Mouse (Mus musculus) adrenal gland, postnatal 4 days (tissue): Measurements from ENCODE around the gene Rmdn3. TPM values are rescaled to one million over a fixed set of nuclear protein-coding genes. Genes with fewer than 3 reads are reported as not detected.

ENCODE experiments used
- DNase-seq, 2 experiments: peaks; one replicate each; pipeline ENCODE4 v3.0.0; 2021 to 2022; ENCODE audit warnings: low spot score in 2 of 2, mixed read lengths in 2 of 2
- total RNA-seq, 2 experiments: library from RNA; stranded (reverse); gene quantifications; 2 replicates each; pipeline ENCODE4 v1.2.3; 2021

Gene Rmdn3
- total RNA-seq, 2 experiments from 2014 or later = 40.5 to 42.5 TPM

DNA sequence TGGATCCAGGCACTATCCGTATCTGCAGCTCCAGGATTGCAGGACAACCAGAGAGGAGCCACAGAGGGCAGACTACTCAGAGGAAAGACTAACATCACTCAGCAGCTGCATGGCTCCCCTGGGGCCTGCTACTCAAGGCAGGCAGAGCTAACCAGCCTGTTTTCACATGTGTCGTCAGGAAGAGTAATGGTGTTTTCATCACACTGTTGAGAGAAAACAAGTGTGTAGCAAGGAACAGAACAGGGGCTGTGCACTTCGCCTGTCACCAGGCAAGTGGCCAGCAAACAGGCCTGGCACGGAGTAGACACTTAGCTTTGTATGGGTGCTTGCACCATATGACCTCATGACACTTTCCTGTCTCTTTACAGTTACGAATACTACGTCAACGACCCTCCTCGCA is 14.7 kb upstream of the Rmdn3 start:
- no peak for DNase-seq

DNA sequence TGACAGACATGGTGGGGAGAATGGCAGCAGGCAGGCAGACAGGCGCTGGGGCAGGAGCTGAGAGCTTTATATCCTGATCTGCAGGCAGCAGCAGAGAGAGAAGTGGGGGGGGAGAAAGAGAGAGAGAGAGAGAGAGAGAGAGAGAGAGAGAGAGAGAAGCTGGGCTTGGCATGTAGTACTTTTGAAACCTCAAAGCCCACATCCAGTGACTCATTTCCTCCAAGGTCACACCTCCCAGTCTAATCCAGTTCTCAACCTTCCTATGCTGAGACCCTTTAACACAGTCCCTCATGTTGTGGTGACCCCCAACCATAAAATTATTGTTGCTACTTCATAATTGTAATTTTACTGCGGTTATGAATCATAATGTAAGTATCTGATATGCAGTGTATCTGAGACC is 13.4 kb upstream of the Rmdn3 start:
- no peak for DNase-seq

GRCm38 (mm10) chr2:119167866-119168256 is 11.0 kb upstream of the Rmdn3 start:
- DNase-seq = no peak

DNA sequence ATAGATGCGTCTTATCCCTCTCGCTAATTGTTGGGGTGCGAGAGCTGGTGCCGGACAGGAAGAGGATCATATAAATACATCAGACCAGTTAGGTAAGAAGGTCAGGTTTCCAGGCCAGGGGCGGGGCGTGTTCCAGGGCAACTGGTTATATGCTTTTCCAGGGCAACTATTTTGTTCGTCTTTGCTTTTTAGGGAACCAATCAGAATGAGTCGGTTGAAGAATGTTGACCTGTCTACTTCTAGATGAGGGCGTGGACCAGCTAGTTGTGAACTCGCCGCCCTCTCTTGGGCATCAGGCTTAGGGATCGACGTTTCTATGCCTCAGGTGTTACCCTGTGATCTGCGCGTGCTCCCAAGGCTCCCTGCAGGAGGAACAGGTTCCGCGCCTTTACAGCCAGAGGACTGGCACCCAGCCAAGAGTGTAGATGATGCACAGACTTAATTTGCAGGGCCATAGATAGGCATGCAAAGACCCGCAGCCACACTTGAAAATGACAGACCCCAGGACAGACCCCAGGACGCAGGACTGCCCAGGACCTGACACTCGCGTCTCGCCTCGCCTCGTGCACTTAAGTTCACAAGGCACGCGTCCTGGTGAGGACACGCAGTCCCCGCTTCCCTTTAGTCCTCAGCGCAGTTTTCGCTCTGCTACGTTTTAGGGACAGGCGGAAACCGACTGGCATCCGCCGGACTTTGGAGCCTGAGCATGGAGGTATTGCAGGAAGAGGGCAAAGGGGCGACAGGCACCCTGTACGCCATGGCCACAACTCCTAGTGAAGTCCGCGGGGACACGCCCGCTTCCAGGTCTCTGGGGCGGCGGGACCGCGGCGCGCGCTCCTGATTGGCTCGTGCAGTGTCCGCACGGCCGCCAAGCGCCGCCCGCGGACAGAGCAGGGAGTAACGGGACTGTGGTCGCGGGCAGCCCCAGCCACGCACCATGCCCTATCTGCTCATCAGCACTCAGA is 10.3 kb upstream of the Rmdn3 start, which contains the start of gene Gchfr:
Gchfr (plus strand) TSS at position 873 of the 965 bp plus-strand sequence.
- peak; percentile 22 to 47 for DNase-seq

- DNase-seq = no peak
Observed at GRCm38 (mm10) chr2:119165401-119165800, 8.6 kb upstream of the Rmdn3 start.

DNA sequence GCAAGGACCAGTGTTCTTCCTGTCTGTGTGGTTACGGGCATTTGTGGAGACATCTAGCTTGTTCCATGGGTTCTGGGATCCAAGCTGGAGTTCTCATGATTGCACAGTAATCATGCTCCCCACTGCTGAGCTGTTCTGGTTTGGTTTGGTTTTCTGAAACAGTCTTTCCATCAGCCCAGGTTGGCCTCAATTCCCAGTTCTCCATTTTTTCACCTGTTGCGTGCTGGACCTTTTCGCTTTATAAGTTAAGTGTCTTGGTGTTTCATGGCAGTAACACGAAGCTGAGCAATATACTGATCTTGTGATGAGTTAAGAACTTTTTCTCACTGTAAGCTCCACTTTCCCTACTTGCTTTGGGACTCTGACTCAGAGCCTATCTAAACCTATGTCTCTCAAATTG is 7.2 kb upstream of the Rmdn3 start:
- DNase-seq = no peak

DNA sequence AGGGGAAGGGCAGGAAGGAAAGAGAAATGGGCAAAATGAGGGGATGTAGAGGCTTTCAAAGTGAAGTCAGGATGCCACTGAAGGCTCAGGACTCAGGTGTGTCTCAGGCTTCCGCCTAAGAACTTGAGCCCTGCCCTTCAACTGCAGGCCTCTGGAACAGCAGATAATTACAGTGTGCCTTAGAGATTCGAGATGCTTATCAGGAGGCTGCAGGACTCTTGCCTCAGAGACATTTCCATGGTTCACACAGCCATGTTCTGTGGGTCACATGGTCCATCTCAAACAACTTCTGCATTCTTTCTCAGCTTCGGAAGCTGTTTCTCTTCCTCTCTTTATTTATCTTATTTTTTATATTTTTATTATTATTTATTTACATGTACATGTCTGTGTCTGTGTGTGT is 6.3 kb upstream of the Rmdn3 start:
- no peak for DNase-seq

DNA sequence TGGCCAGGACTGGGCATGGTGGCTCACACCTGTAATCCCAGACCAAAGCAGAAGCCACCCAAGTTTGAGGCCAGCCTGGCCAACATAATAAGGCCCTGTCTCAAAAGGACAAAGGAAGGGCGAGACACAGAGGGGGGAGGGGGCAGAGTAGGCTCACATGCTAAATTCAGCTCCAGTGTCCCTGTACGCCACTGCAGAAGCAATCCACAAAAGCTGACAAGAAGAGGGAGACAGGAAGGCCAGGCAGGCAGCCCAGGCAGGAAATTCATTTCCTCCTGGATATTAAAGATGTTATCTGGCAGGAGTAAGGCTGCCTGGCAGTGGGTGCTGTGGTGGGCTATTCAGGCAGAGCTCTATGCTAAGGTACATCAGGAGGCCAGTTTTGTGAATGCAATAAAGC is 4.4 kb upstream of the Rmdn3 start:
- no peak for DNase-seq

GRCm38 (mm10) chr2:119157836-119158235 is 1.0 kb upstream of the Rmdn3 start:
- DNase-seq = no peak

- peak in 1 of 2 experiments; percentile 18 for DNase-seq
Observed at GRCm38 (mm10) chr2:119156081-119156680, 653 bp downstream of the Rmdn3 start.

- DNase-seq = no peak
Observed at GRCm38 (mm10) chr2:119155388-119155787, 1.4 kb downstream of the Rmdn3 start.

GRCm38 (mm10) chr2:119154683-119155082 is 2.2 kb downstream of the Rmdn3 start:
- no peak for DNase-seq

GRCm38 (mm10) chr2:119152255-119152654 is 4.6 kb downstream of the Rmdn3 start:
- DNase-seq = no peak

- DNase-seq = no peak
Observed at GRCm38 (mm10) chr2:119147775-119148174, 9.1 kb downstream of the Rmdn3 start.

DNA sequence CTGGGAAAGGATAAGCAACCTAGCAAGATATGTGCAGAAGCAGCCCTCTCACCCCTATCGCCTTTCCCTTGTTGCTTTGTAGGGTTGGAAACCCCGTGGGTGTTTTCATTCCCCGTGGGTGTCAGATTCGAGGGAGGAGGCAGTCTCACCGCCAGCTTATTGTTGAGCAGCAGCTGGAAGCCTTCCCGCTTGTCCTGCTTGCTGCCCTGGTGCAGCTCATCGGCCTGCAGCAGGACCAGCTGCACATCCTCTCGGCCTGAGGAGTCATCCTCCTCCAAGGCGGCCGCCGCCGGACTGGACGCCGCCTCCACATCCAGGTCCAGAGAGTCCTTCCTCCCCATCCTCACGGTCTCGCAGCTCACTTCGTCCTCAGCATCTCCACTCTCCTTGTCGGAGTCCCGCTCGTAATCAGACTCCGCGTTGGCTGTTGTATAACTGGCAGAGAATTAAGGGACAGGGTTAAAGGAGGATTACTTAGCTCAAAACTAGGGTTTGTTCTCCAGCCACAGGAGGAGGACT is 9.6 kb downstream of the Rmdn3 start:
- DNase-seq = no peak

GRCm38 (mm10) chr2:119146435-119146834 is 10.4 kb downstream of the Rmdn3 start:
- DNase-seq = no peak

DNA sequence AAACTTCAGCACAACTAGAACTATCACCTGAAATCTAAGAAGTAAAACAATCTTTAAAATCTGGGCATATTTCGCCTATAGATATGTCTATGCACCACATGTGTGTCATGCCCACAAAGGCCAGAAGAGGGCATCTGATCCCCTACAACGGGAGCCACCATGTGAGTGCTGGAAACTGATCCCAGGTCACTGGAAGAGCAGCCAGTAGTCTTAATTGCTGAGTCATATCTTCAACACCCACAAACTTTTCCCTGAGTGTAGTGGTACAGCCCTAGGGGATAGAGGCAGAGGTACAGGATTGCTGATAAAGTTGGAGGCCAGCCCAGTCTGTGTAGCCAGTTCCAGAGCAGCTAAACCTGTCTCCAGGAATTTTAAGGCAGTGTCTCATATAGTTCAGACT is 11.6 kb downstream of the Rmdn3 start:
- no peak for DNase-seq

DNA sequence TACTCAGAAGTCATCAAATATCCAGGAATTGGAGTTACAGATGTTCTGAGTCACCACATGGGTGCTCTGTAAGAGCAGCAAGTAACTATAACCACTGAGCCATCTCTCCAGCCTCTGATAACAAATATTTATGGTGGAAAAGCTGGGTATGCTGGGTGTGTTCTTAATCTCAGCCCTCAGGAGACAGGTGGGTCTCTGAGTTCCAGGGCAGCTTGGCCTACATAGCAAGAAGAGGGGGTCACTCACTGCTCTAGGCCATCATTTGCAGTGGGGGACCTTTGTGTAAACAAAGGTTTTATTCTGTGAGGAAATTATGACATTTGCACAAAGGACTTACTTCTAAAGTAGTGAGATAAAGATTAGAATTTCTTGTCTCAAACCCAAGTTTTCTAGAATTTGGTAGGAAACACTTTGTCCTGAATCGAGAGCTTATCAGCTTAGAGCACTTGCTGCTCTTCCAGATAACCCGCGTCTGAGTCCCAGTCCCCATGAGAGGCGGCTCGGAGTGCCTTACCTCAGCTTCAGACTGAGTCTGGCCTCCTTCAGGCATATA is 20.4 kb downstream of the Rmdn3 start:
- no peak for DNase-seq

DNA sequence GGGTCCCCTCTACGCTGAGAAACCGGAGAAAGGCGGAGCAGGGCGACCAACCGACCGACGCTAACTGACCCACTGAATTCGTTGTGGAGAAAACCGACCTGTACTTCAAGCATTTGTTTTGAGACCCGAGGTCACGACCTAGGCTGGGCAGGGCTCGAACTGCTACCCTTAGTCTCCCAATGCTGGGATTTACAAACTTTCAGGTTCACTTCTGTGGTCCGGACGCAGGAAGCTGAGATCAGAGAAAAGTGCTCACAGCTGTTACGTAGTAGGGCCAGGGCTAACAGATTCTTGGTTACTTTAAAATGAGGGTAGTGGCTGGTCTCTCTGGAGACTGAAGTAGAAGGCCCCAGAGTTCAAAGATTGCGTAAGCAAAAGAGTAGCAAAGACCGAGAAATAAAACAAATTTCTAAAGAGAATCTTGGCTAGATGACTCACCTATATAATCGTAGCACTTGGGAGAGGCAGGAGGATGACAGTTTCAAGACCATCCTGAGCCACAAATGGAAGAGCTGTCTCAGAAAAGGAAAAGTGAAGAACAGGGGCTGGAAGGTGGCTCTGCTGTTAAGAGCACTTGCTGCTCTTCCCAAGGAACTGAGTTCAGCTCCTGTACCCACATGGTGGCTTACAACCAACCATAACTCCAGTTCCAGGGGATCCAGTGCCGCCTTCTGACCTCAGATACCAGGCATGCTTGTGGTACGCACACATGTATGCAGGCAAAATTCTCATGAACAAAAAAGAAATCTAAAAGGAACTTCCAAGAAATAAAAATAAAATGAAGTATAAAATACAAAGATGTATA is 43.5 kb downstream of the Rmdn3 start:
- no peak for DNase-seq

DNA sequence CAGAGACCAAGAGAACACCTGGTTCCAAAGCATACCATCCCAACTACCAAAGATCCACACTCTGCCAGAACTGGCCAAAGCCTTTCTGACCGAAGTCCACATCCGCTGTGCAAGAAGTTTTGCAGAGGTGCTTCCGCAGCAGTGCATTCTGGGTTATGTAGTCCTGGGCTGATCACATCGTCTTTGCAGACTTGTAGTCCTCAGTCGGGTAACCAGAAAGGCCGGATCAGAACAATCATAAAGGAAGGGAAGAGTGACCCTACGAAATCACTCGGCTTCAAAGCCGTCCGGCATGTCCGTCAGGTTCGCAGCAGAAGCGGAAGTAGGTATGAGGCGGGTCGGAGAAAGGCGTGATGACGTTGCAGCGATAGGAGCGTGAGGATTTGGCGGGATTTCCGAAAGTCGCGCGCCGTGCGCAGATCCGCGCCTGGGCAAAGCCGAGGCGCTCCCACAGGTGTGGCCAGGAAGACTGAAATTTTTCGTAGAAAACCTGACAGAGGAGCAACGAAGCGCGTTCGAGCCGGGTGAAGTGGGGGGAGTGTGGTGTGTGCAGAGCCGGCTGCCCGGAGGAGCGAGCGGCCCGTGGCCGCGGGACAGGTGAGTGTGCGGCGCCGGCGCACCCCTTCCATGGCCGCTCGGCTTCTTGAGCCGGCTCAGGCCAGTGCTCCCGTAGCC is 44.3 kb downstream of the Rmdn3 start, which contains the start of gene Rad51:
Rad51 (plus strand) TSS at position 356 of the 675 bp plus-strand sequence.
- DNase-seq = peak; percentile 57 to 66
